Mouse (Mus musculus): Measurements from ENCODE around the gene Tbc1d16. TPM values are rescaled to one million over a fixed set of nuclear protein-coding genes. Genes with fewer than 3 reads are reported as not detected.

The Tbc1d16 gene
- polyA plus RNA-seq, 1 experiment from 2014 or later = 13.9 TPM

DNA sequence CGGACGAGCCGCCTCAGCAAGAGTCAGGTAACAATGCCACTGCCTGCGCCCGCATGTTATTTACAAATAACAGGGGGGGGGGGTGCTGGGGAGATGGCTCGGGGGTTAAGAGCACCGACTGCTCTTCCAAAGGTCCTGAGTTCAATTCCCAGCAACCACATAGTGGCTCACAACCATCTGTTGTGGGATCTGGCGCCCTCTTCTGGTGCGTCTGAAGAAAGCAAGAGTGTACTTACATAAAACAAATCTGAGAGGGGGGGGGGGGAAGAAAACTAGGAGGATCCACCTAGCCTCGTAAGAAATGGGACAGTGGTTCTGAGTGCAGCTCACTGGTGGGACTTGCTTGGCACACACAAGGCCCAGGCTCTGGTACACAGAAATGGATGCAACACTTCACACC, 6.5 kb upstream of the Tbc1d16 start:
- Histone ChIP-seq H3K9ac (no peak overlapping the region), H3K4me3 (replicated peaks) (no peak overlapping the region), H3K9me3 (no peaks in the 10 kb centered on the region), H3K27me3 (replicated peaks) (no peaks in the 10 kb centered on the region), H3K36me3 (no peaks in the 10 kb centered on the region), H3K4me1 (replicated peaks) (0 out of 2 replicates have a peak, but pooled peaks cover 9% of the 10 kb centered on the region), H3K4me2 (replicated peaks) (no peak overlapping the region), H3K27ac (no peak overlapping the region)
- WGBS = 92% methylated on average over 10 of the region's 10 CpGs
- ATAC-seq = no peak

DNA sequence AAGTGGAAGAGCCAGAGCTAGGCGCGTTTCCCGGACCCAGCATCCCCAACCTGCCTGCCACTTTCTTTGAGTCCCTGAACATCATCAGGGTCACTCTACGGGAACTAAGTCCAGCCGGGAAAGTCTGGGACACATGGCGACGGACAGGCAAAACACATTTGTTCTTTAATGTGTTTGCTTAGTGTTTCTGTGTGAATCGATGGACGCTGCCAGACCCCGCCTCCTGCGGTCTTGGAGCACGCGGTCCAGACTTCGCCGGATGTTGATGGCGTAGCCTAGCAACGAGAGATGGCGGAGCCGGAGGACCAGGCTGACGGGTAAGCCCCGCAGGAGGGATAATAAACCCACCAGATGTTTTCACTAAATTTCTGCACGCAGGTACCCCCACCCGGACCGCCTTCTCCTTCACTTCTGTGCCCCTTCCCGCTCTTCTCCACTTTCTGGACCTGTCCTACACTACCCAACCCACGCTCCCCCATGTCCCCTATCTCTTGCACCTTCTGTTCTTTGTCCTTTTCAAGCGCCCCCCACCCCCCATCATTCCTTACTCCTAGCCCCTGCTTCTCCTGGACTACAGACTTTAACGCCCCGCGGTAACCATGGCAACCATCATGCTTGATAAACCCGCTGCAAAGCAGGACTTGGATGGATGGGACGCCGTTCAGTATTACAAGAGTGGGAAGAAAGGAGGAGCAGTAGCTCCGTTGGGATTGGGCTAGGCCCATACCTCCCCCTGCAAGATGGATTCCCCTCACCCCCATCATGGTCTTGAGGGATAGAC, 737 bp upstream of the Tbc1d16 start:
- Histone ChIP-seq H3K4me1 (replicated peaks) (peaks cover 16% of the 10 kb centered on the region), H3K4me2 (replicated peaks) (peak overlapping the region; percentile 99), H3K27me3 (replicated peaks) (0 out of 2 replicates have a peak, but pooled peaks cover 2% of the 10 kb centered on the region), H3K9ac (peak overlapping the region; percentile 73; the same call in 1 of the 2 replicates), H3K27ac (0 out of 2 replicates have a peak overlapping the region, but pooled peaks have one; percentile 32), H3K4me3 (replicated peaks) (peak overlapping the region; percentile 77), H3K36me3 (no peaks in the 10 kb centered on the region), H3K9me3 (no peaks in the 10 kb centered on the region)
- ATAC-seq = peak; percentile 82
- 2% methylated on average over 34 of the region's 34 CpGs for WGBS

DNA sequence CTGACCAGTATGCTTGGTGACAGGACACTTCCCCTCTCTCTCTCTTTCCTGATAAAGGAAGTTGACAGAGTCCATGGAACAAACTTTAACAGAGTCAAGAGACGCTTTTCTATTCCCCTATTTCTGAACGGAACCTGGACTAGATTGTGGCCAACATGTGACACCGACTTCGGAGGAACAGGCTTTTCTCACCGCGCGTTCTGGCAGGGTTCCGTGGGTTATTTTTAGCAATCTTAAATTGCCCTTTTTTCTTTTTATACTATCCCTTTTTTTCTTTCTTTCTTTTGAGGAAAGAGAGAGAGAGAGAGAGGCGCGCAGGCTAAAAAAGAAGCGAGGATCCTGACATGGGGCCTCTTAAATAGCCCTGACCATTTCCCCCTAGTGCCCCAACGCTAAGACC, 708 bp downstream of the Tbc1d16 start:
- Histone ChIP-seq H3K4me3 (replicated peaks) (peak overlapping the region; percentile 77), H3K27me3 (replicated peaks) (0 out of 2 replicates have a peak, but pooled peaks cover 2% of the 10 kb centered on the region), H3K9ac (peak overlapping the region; percentile 73), H3K4me2 (replicated peaks) (peak overlapping the region; percentile 99), H3K4me1 (replicated peaks) (peaks cover 26% of the 10 kb centered on the region), H3K9me3 (no peaks in the 10 kb centered on the region), H3K36me3 (no peaks in the 10 kb centered on the region), H3K27ac (0 out of 2 replicates have a peak overlapping the region, but pooled peaks have one; percentile 32)
- WGBS = under 1% methylated on average over 12 of the region's 12 CpGs
- ATAC-seq = no peak

DNA sequence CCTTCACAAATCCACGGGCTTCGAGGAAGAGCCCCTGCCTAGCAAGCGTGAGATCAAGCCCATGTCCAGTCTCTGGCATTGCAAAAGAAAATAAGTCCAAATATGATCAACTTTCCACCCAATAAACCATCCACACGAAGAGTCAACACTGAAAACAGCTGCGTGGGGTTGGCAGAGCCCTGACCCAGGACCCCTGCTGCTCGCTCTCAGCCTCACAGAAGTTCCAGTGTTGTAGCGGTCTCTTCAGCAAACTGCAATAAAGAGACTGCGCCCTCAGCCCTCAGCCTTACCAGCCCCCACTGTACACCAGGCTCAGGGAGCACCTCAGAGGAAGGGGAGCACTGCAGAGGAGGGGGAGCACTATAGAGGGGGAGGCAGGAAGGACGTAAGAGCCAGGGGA, 2.7 kb downstream of the Tbc1d16 start:
- Histone ChIP-seq H3K9ac (no peak overlapping the region), H3K9me3 (no peaks in the 10 kb centered on the region), H3K27me3 (replicated peaks) (0 out of 2 replicates have a peak, but pooled peaks cover 2% of the 10 kb centered on the region), H3K36me3 (no peaks in the 10 kb centered on the region), H3K4me1 (replicated peaks) (peaks cover 32% of the 10 kb centered on the region), H3K4me2 (replicated peaks) (no peak overlapping the region), H3K4me3 (replicated peaks) (no peak overlapping the region), H3K27ac (no peak overlapping the region)
- 73% methylated on average over 9 of the region's 9 CpGs for WGBS
- no peak for ATAC-seq

DNA sequence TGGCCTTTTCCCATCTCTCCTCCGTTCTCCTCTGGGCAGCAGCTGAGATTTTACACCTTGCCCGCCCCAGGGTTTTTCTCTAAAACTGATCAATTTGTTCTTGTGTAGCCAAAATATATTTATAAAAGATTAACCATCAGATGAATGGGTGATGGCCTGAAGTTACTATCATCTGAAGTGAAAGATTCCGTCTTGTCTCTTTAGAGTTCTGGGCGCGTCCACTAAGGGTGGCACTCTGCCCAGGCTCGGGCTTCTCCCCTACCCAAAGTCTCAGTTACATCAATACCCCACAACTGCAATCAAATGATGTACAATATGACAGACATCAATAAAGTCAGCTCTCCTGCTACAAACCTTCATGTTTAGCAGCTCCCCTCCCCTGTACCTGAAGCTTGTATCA, 3.4 kb downstream of the Tbc1d16 start:
- ATAC-seq = no peak
- no peak overlapping the region for H3K9ac ChIP-seq
- 0 out of 2 replicates have a peak, but pooled peaks cover 2% of the 10 kb centered on the region for H3K27me3 ChIP-seq (replicated peaks)
- no peak overlapping the region for H3K4me3 ChIP-seq (replicated peaks)
- H3K4me1 ChIP-seq (replicated peaks) = peaks cover 37% of the 10 kb centered on the region
- WGBS = 94% methylated on average over 6 of the region's 6 CpGs
- no peaks in the 10 kb centered on the region for H3K36me3 ChIP-seq
- no peak overlapping the region for H3K27ac ChIP-seq
- H3K4me2 ChIP-seq (replicated peaks) = no peak overlapping the region
- no peaks in the 10 kb centered on the region for H3K9me3 ChIP-seq

DNA sequence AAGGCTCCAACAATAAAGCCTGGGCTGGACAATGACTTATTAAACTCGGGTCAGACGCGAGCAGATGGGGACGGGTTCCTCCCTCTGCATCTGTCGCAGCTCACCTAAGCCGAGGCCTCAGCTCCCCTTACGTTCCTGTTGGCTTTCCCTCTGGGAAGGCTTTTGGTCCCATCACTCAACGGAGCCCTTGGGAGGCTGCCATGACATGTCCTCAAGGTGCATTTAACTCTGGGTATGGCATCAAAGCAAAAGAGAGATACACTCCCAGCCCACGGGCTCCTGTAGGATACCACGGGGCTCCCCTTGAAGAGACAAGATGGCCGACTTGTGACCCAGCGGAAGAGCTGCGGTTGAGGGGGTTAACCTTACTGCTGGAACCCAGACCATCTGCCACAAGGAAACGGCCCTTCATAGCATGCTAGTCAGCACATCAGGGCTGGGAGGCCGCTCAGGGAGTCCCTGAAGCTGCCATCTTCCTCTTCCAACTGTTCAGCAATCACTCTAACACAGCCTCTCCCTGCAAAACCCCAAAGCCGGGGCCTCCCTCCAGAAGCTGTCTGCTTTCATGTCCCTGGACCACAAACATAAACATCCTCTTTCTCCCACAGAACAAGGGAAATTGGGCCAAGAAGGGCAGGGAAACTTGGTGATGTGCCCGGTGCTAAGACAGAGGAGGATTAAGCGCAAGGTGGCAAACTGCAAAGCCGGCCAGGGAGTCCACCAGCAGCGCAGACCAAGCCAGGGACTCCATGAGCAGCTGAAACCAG, 5.0 kb downstream of the Tbc1d16 start:
- no peaks in the 10 kb centered on the region for H3K27me3 ChIP-seq (replicated peaks)
- H3K36me3 ChIP-seq = no peaks in the 10 kb centered on the region
- no peak for ATAC-seq
- H3K27ac ChIP-seq = peak overlapping the region; percentile 66
- H3K9me3 ChIP-seq = no peaks in the 10 kb centered on the region
- 76% methylated on average over 20 of the region's 20 CpGs for WGBS
- no peak overlapping the region for H3K4me2 ChIP-seq (replicated peaks)
- no peak overlapping the region for H3K9ac ChIP-seq
- H3K4me1 ChIP-seq (replicated peaks) = peaks cover 33% of the 10 kb centered on the region
- H3K4me3 ChIP-seq (replicated peaks) = no peak overlapping the region

DNA sequence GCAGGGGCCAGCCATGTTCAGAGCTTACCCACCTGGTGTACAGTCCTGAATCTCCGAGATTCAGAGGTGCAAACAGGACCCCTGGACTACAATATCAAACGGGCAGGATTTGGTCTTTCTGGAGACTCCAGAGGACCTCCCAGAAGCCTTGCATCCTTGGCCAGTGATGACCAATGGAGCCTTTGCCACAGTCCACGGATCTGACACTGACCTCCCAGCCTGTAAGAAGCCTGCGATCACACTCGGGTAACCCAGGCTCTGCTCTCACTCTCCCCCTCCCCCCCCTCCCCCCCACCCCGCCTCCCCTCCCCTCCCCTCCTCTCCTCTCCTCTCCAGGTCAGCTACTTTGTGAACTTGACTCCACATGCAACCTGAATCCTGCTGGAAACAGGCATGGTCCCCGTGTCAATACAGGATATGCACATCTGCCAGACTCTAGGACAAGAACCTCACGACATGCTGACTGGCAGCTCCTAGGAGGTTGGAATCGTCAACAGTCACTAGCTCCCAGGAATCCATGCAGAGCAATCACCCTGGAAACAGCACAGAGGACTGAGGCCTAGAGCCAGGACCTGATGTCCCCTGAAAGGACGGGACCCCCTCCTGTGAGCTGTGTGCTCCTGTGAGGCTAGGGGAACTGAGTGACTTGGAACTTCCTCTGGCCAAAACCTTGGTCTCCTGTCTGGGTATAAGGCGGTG, 6.3 kb downstream of the Tbc1d16 start:
- Histone ChIP-seq H3K4me2 (replicated peaks) (no peak overlapping the region), H3K9me3 (no peaks in the 10 kb centered on the region), H3K4me3 (replicated peaks) (no peak overlapping the region), H3K27ac (no peak overlapping the region), H3K27me3 (replicated peaks) (no peaks in the 10 kb centered on the region), H3K36me3 (no peaks in the 10 kb centered on the region), H3K9ac (no peak overlapping the region), H3K4me1 (replicated peaks) (peaks cover 36% of the 10 kb centered on the region)
- no peak for ATAC-seq
- WGBS = 51% methylated on average over 10 of the region's 11 CpGs

DNA sequence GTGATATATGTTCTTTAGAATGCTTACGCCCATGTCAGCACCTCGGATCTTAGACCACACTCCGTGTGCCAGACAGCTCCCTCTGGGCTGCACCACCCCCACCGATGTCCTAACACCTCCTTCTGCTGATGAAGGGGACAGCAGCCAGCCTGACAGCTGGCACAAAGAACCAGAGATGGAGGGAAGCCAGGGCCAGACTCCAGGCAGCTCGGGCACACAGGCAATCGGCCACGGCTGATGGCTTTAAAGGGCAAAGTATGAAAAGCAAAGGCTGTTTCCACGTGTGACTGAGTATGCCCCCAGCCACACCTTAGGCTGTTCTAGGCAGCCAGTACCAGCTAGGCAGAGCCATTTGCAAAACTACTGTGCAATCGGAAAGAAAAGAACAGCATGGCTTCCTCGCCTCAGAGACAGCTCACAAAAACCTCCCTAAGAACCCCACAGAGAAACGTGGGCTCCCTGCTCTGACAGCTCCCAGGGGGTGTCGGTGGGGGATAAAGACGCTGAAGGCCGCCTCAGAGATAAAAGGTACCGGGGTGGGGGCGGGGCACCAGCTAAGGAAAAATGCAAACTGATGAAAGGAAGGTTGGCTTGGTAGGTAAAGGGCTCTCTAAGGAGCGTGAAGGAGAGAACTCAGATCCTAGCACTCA, 8.4 kb downstream of the Tbc1d16 start:
- ATAC-seq = no peak
- WGBS = 31% methylated on average over 17 of the region's 17 CpGs
- Histone ChIP-seq H3K36me3 (no peaks in the 10 kb centered on the region), H3K4me3 (replicated peaks) (no peak overlapping the region), H3K9me3 (no peaks in the 10 kb centered on the region), H3K9ac (0 out of 2 replicates have a peak overlapping the region, but pooled peaks have one; percentile 10), H3K4me2 (replicated peaks) (peak overlapping the region; percentile 26; the same call in 1 of the 2 replicates), H3K4me1 (replicated peaks) (peaks cover 48% of the 10 kb centered on the region), H3K27ac (0 out of 2 replicates have a peak overlapping the region, but pooled peaks have one; percentile 22), H3K27me3 (replicated peaks) (no peaks in the 10 kb centered on the region)

DNA sequence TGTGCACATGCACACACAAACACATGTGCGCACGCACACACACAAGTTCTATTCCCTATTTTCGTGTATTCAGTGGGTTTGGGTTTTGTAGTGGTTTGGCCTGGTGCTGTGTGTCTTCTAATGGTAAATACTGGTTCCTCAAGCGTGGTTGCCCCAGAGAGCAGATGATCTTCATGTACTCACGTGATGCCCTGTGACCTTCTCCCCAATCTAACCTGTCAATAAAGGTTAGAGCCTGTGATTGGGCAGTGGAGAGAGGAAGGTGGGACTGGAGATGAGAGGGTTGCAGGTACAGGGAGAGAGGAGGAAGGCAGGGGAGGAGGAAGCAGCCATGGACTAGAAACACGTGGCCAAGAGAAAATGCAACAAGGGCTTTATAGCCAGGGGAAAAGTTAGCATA, 10.4 kb downstream of the Tbc1d16 start:
- H3K4me1 ChIP-seq (replicated peaks) = peaks cover 60% of the 10 kb centered on the region
- no peak overlapping the region for H3K4me3 ChIP-seq (replicated peaks)
- H3K36me3 ChIP-seq = no peaks in the 10 kb centered on the region
- H3K4me2 ChIP-seq (replicated peaks) = no peak overlapping the region
- no peaks in the 10 kb centered on the region for H3K9me3 ChIP-seq
- ATAC-seq = no peak
- H3K9ac ChIP-seq = no peak overlapping the region
- no peaks in the 10 kb centered on the region for H3K27me3 ChIP-seq (replicated peaks)
- 87% methylated on average over 6 of the region's 6 CpGs for WGBS
- no peak overlapping the region for H3K27ac ChIP-seq

DNA sequence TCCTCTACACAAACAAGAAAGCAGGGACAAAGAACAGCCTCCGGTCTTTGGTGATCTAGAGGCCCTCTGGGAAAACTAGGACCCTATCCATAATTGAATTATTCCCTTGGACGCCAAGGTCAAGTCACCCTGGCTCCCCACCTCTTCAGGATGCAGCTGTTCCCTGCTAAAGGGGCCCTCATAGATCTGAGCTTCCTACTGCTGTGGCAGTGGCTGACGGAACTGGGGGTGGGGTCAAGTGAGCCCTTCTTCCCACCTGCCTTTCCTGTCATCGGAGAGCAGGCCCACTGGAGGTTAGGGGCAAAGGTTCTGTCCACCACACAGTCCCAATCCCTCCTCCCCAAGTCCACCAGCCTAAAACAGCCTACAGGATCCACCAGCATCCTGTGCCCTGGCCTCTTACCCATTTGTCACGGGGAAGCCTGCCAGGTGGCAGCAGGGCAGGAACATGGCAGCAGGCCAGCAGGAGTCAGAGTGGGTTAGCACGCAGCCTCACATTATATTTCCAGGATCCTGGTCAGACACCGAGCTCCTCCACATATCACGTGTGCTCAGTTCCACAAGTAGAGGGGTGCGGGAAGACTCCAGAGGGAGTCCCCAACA, 12.3 kb downstream of the Tbc1d16 start:
- ATAC-seq = peak; percentile 39
- Histone ChIP-seq H3K4me2 (replicated peaks) (peak overlapping the region; percentile 78), H3K27me3 (replicated peaks) (no peaks in the 10 kb centered on the region), H3K36me3 (no peaks in the 10 kb centered on the region), H3K4me3 (replicated peaks) (peak overlapping the region; percentile 23; the same call in 1 of the 2 replicates), H3K9me3 (no peaks in the 10 kb centered on the region), H3K9ac (no peak overlapping the region; the same call in 1 of the 2 replicates), H3K4me1 (replicated peaks) (peaks cover 56% of the 10 kb centered on the region), H3K27ac (peak overlapping the region; percentile 92)
- WGBS = 44% methylated on average over 9 of the region's 9 CpGs
